Mouse (Mus musculus) hindbrain, postnatal 0 days (tissue): Measurements from ENCODE around the gene Adgrf1. TPM values are rescaled to one million over a fixed set of nuclear protein-coding genes. Genes with fewer than 3 reads are reported as not detected.

Experiments
- ATAC-seq: fragments of 200-750 bp; cut with Nextera tagmentation; 2 replicates; pipeline ENCODE4 v1.8.0; 2017; ENCODE audit warnings: mild to moderate bottlenecking, moderate TSS enrichment, moderate library complexity
- DNase-seq: peaks from one replicate; pipeline ENCODE4 v3.0.0-alpha.2; 2015; ENCODE audit warnings: low spot score
- H3K27ac ChIP-seq: fragments of 300-500 bp; sonication (generic); 2 replicates; pipeline ENCODE4 v1.5.1; 2014; ENCODE audit warnings: mild to moderate bottlenecking
- H3K27me3 ChIP-seq: fragments of 300-500 bp; sonication (generic); 2 replicates; pipeline ENCODE4 v1.6.1; 2014; ENCODE audit warnings: low read length, mixed read lengths; ENCODE audit not compliant: insufficient read depth
- H3K36me3 ChIP-seq: fragments of 300-500 bp; sonication (generic); 2 replicates; pipeline ENCODE4 v1.6.1; 2014; ENCODE audit warnings: low read length, mixed read lengths; ENCODE audit not compliant: insufficient read depth
- H3K4me1 ChIP-seq: fragments of 300-500 bp; sonication (generic); 2 replicates; pipeline ENCODE4 v1.6.1; 2014; ENCODE audit warnings: antibody characterized with exemption, low read length, mixed read lengths; ENCODE audit not compliant: insufficient read depth
- H3K4me2 ChIP-seq: fragments of 300-500 bp; sonication (generic); 2 replicates; pipeline ENCODE4 v1.6.1; 2014; ENCODE audit warnings: low read depth, mild to moderate bottlenecking, low read length, moderate library complexity, mixed read lengths
- H3K4me3 ChIP-seq: fragments of 300-500 bp; sonication (generic); 2 replicates; pipeline ENCODE4 v1.5.1; 2014; ENCODE audit warnings: low read length
- H3K9ac ChIP-seq: fragments of 300-500 bp; sonication (generic); replicated peaks from 2 replicates; pipeline ENCODE4 v1.6.1; 2014; ENCODE audit warnings: mild to moderate bottlenecking, low read length, moderate library complexity, mixed read lengths
- H3K9me3 ChIP-seq: fragments of 300-500 bp; sonication (generic); 2 replicates; pipeline ENCODE4 v1.6.1; 2016; ENCODE audit warnings: low read length, mixed read lengths
- CTCF ChIP-seq: IDR thresholded peaks from 2 replicates; pipeline ENCODE4 v1.5.1; 2016; ENCODE audit warnings: antibody characterized with exemption, control low read depth, low read depth
- WGBS: fragments of 180-500 bp; shearing (Covaris S2); extraction: QIAGEN DNeasy Blood & Tissue Kit; methylation state at CpG from one replicate; pipeline ENCODE4 v1.1.7; 2014; 5-methylcytosine and 5-hydroxymethylcytosine counted together
- polyA plus RNA-seq: library from polyadenylated mRNA; unstranded; fragments of >200 nt; fragmentation: Nextera tagmentation; extraction: Ambion mirVana; gene quantifications from 2 replicates; pipeline ENCODE4 v1.2.1, GENCODE M21; 2015
- total RNA-seq: library from RNA; depleted of rRNA; stranded (reverse); fragments of >200 nt; gene quantifications from 2 replicates; pipeline ENCODE4 v1.2.3, GENCODE M21; 2014

The Adgrf1 gene
- total and polyA plus RNA-seq, 2 experiments from 2014 or later: not detected

DNA sequence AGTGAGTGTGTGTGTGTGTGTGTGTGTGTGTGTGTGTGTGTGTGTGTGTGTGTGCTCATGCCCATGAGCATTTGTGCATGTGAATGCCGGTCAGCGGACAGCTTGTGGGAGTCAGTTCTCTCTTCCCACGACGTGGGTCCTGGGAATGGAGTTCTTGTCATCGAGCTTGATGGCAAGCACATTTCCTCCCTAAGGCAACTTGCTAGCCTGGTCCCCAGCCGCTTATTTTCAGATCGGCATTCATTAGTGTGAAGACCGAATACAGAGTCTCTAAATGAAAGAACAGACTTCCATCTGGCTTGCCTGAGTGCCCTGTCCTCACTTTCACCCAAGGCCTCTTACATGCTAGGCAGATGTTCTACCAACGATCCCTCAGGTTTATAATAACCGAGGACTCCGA, 17.3 kb upstream of the Adgrf1 start:
- no peak overlapping the region for H3K4me3 ChIP-seq
- DNase-seq (no peak), ATAC-seq (no peak)
- H3K27me3 ChIP-seq: no peaks in the 10 kb centered on the region
- H3K4me1 ChIP-seq: no peaks in the 10 kb centered on the region
- no peaks in the 10 kb centered on the region for H3K36me3 ChIP-seq
- no peak overlapping the region for H3K4me2 ChIP-seq
- no peaks in the 10 kb centered on the region for H3K9me3 ChIP-seq
- 64% methylated on average over 11 of the region's 11 CpGs for WGBS
- H3K9ac ChIP-seq: no peak overlapping the region
- no peak overlapping the region for H3K27ac ChIP-seq
- TF ChIP-seq CTCF: no peak

DNA sequence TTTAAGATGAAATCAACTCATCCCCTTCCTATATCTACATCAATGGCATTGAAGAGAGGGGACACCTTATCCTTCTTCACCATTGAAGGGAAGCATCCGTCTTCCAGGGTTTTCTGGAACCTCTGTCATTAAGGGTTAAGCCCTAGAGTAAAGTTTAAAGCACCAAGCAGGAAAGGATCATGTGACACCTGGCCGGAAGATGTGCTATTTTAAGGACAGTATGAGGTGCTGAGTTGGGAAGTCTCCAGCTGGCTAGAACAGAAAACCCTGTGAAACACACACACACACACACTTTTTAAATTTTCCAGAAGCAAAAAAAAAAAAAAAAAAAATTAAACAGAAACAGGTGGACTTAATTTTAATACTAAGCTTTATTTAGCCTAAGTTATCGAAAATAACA, 15.9 kb upstream of the Adgrf1 start:
- Histone ChIP-seq H3K36me3 (no peaks in the 10 kb centered on the region), H3K27ac (no peak overlapping the region), H3K4me2 (no peak overlapping the region), H3K27me3 (no peaks in the 10 kb centered on the region), H3K4me3 (no peak overlapping the region), H3K9me3 (no peaks in the 10 kb centered on the region), H3K9ac (no peak overlapping the region), H3K4me1 (no peaks in the 10 kb centered on the region)
- 75% methylated on average over 3 of the region's 3 CpGs for WGBS
- DNase-seq (no peak), ATAC-seq (no peak)
- TF ChIP-seq CTCF: no peak

DNA sequence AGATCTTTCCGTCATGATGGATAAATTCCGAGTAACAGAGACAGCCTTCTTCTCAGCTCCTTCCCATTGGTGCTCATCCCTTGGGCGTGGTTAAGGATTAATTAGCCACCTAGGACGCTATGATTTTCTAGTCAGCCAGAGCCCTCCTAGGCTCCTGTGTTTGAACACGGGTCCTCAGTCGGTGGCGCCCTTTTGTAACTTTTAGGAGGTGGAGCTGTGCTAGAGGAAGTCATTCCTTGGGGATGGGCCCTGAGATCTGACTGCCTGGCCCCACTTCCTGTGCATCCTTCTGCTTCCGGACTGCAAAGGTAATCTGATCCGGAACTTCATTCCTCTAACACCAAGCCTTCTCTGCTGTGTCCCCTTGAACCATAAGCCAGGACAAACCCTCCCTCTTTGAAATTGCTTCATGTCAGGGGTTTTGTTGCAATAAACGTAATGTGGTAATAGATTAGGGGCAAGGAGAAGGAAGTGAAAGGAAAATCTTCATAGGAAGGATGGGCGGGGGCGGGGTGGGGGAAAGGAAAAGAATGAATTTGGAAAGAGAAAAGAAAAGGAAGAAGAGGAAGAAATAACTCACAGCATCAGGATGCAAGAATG, 13.5 kb upstream of the Adgrf1 start:
- TF ChIP-seq CTCF: no peak
- DNase-seq (no peak), ATAC-seq (no peak)
- Histone ChIP-seq H3K9me3 (no peaks in the 10 kb centered on the region), H3K36me3 (no peaks in the 10 kb centered on the region), H3K4me2 (no peak overlapping the region), H3K9ac (no peak overlapping the region), H3K4me1 (no peaks in the 10 kb centered on the region), H3K27ac (no peak overlapping the region), H3K27me3 (no peaks in the 10 kb centered on the region), H3K4me3 (no peak overlapping the region)
- 79% methylated on average over 12 of the region's 12 CpGs for WGBS

DNA sequence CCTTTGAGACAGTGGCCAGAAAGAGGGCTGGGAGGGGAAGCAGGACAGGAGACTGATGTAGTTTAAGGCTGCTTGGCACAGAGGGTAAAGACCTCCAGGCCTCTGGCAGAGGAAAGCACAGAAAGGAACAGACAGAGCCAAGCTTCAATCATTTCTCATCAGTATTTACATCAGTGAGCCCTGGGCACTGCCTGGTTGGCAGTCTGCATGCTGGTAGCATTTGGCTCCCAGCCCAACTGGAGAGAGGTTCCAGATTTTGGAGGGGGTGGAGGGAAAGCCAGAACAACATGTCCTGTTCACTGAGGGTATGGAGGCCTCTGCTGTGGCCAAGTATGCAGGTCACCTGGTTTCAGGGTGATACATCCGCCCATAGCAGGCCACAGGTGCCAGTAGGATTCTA, 12.4 kb upstream of the Adgrf1 start:
- WGBS: 64% methylated on average over 1 of the region's 1 CpGs
- Histone ChIP-seq H3K9me3 (peaks cover 5% of the 10 kb centered on the region; the same call in 1 of the 2 replicates), H3K4me2 (no peak overlapping the region), H3K4me3 (no peak overlapping the region), H3K9ac (no peak overlapping the region), H3K36me3 (no peaks in the 10 kb centered on the region), H3K27ac (peak overlapping the region; percentile 28; the same call in 1 of the 2 replicates), H3K4me1 (no peaks in the 10 kb centered on the region), H3K27me3 (no peaks in the 10 kb centered on the region)
- ATAC-seq (peak; percentile 93), DNase-seq (peak; percentile 88)
- no peak for TF ChIP-seq CTCF

DNA sequence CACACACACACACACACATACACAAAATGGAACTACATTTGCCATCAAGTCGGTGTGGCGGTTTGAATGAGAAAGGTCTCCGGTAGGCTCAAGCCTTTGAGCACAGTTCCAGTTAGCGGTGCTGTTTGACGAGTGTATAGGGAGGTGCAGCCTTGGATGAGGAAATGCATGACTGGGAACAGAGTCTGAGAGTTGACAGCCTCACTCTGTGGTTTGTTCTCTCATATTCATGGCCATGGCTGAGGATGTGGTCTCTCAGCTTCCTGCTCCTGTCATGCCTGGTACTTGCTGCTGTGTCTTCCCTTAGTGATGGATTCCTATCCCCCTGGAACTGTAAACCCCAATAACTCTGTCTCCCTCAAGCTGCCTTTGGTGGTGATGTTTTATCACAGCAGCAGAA, 8.2 kb upstream of the Adgrf1 start:
- Histone ChIP-seq H3K27me3 (no peaks in the 10 kb centered on the region), H3K9me3 (peaks cover 5% of the 10 kb centered on the region; the same call in 1 of the 2 replicates), H3K9ac (no peak overlapping the region), H3K4me3 (no peak overlapping the region), H3K4me2 (no peak overlapping the region), H3K4me1 (no peaks in the 10 kb centered on the region), H3K36me3 (no peaks in the 10 kb centered on the region), H3K27ac (no peak overlapping the region)
- ATAC-seq (no peak), DNase-seq (no peak)
- TF ChIP-seq CTCF: no peak
- 94% methylated on average over 5 of the region's 5 CpGs for WGBS

DNA sequence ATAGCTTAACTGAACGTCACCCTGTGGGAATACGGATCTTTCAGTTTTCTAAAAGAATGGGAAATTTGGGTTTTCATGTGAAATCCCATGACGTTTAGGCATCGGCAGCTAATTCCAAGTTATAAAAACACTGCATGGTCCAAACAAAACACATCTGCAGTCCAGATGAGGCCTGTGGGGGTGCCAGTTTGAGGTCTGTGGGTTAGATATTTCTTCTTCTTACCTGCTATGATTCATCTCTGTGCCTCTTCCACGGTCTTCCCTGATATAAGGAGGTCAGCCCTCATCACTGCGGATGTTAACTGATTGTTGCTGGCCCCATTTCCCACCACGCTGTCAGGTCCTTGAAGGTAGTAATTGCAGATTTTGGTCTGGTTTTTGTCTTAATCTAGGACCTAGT, 5.4 kb upstream of the Adgrf1 start:
- peak; percentile 13; the same call in 1 of the 2 replicates for ATAC-seq
- 83% methylated on average over 7 of the region's 7 CpGs for WGBS
- H3K27ac ChIP-seq: no peak overlapping the region

DNA sequence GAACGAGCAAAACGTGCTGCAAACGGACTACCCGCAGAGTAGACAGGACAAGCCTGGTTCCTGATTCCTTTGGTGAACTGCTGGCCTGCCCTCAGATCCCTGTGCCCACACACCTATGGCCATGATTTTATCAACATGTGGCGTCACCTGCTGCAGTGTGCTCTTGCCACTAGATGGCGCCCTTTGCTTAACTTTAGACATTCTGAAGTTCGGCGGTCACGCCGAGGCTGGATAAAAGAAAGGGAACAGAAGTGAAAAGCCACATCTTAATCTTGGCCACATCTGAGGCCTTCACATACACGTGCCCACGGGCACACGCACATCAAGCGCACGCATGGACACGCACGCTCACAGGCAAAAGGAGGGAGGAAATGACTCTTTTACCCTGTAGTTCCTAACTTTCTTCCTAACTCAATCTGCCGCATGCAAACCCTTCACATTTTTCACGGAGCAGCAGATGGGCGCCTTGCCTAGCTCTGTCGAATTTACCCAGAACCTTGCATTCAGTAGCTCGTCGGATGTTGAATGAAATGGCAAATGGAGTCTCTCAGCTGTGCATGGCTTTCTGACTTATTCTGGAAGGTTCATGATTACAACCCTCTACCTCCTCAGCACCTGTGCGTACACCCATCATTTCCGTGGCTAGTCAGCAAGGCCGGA, 4.8 kb upstream of the Adgrf1 start:
- TF ChIP-seq CTCF: peak; percentile 99
- WGBS: 21% methylated on average over 26 of the region's 26 CpGs
- no peak overlapping the region for H3K9ac ChIP-seq
- no peaks in the 10 kb centered on the region for H3K27me3 ChIP-seq
- peak overlapping the region; percentile 34 for H3K4me2 ChIP-seq
- DNase-seq: peak; percentile 97
- ATAC-seq: peak; percentile 86
- peaks cover 5% of the 10 kb centered on the region; the same call in 1 of the 2 replicates for H3K9me3 ChIP-seq
- no peaks in the 10 kb centered on the region for H3K36me3 ChIP-seq
- no peak overlapping the region for H3K27ac ChIP-seq
- H3K4me1 ChIP-seq: no peaks in the 10 kb centered on the region
- no peak overlapping the region for H3K4me3 ChIP-seq

More for the DNA sequence above, 5.4 kb upstream of the Adgrf1 start:
- TF ChIP-seq CTCF: no peak
- no peaks in the 10 kb centered on the region for H3K36me3 ChIP-seq
- no peak for DNase-seq
- no peak overlapping the region for H3K4me2 ChIP-seq
- H3K27me3 ChIP-seq: no peaks in the 10 kb centered on the region
- H3K9ac ChIP-seq: no peak overlapping the region
- H3K4me1 ChIP-seq: no peaks in the 10 kb centered on the region
- no peak overlapping the region for H3K4me3 ChIP-seq
- H3K9me3 ChIP-seq: peaks cover 5% of the 10 kb centered on the region; the same call in 1 of the 2 replicates
